Mouse (Mus musculus) hindbrain, embryonic 10.5 days (tissue): ENCODE results near the gene Pbxip1. TPM values are rescaled to one million over a fixed set of nuclear protein-coding genes. Genes with fewer than 3 reads are reported as not detected.
A peak's percentile ranks its signal among the peaks of the same experiment; 100 is the strongest.

Experiments
- DNase-seq: peaks from one replicate; pipeline ENCODE4 v3.0.0-alpha.2; 2017; ENCODE audit warnings: low spot score
- H3K27ac ChIP-seq: fragments of 300-500 bp; sonication (generic); 2 replicates; pipeline ENCODE4 v1.5.1; 2016; ENCODE audit warnings: mild to moderate bottlenecking, moderate library complexity
- H3K27me3 ChIP-seq: fragments of 300-500 bp; sonication (generic); 2 replicates; pipeline ENCODE4 v1.6.1; 2016; ENCODE audit warnings: mild to moderate bottlenecking; ENCODE audit not compliant: poor library complexity, insufficient read depth, severe bottlenecking
- H3K36me3 ChIP-seq: fragments of 300-500 bp; sonication (generic); 2 replicates; pipeline ENCODE4 v1.6.1; 2016; ENCODE audit warnings: mild to moderate bottlenecking, moderate library complexity
- H3K4me1 ChIP-seq: fragments of 300-500 bp; sonication (generic); replicated peaks from 2 replicates; pipeline ENCODE4 v1.6.1; 2016; ENCODE audit warnings: mild to moderate bottlenecking
- H3K4me3 ChIP-seq: fragments of 300-500 bp; sonication (generic); 2 replicates; pipeline ENCODE4 v1.5.1; 2016; ENCODE audit warnings: mild to moderate bottlenecking, moderate library complexity
- H3K9me3 ChIP-seq: fragments of 300-500 bp; sonication (generic); 2 replicates; pipeline ENCODE4 v1.6.1; 2016; ENCODE audit warnings: mild to moderate bottlenecking, moderate library complexity
- WGBS: fragments of 180-500 bp; shearing (Covaris S2); methylation state at CpG from one replicate; pipeline ENCODE4 v1.1.7; 2016; 5-methylcytosine and 5-hydroxymethylcytosine counted together
- polyA plus RNA-seq: library from polyadenylated mRNA; unstranded; fragments of >200 nt; fragmentation: Nextera tagmentation; extraction: Ambion mirVana; gene quantifications from 2 replicates; pipeline ENCODE4 v1.2.1, GENCODE M21; 2016

The Pbxip1 gene
- polyA plus RNA-seq: 21.1 and 21.6 TPM in 2 replicates

GRCm38 (mm10) chr3:89436176-89437113, at the start of gene Pbxip1:
Gene Pbxip1, plus strand, starts transcription at chr3:89436706.
- no peaks in the 10 kb centered on the region for H3K27me3 ChIP-seq
- peaks cover 38% of the 10 kb centered on the region for H3K4me1 ChIP-seq
- peak within 1 kb of the TSS; percentile 60 for H3K4me3 ChIP-seq
- DNase-seq: peak; percentile 88
- H3K27ac ChIP-seq: peak within 1 kb of the TSS; percentile 85
- peaks cover 48% of the 10 kb centered on the region for H3K36me3 ChIP-seq
- no peaks in the 10 kb centered on the region for H3K9me3 ChIP-seq
- whole genome bisulfite sequencing: 4% methylated on average over 16 of the region's 16 CpGs

GRCm38 (mm10) chr3:89387632-89388031, 48.9 kb upstream of the Pbxip1 start:
- Histone ChIP-seq H3K9me3 (no peaks in the 10 kb centered on the region), H3K27me3 (peaks cover 32% of the 10 kb centered on the region), H3K4me3 (no peak overlapping the region), H3K27ac (no peak overlapping the region), H3K4me1 (peaks cover 70% of the 10 kb centered on the region), H3K36me3 (no peaks in the 10 kb centered on the region)
- DNase-seq: no peak
- WGBS: 77% methylated on average over 11 of the region's 11 CpGs

DNA sequence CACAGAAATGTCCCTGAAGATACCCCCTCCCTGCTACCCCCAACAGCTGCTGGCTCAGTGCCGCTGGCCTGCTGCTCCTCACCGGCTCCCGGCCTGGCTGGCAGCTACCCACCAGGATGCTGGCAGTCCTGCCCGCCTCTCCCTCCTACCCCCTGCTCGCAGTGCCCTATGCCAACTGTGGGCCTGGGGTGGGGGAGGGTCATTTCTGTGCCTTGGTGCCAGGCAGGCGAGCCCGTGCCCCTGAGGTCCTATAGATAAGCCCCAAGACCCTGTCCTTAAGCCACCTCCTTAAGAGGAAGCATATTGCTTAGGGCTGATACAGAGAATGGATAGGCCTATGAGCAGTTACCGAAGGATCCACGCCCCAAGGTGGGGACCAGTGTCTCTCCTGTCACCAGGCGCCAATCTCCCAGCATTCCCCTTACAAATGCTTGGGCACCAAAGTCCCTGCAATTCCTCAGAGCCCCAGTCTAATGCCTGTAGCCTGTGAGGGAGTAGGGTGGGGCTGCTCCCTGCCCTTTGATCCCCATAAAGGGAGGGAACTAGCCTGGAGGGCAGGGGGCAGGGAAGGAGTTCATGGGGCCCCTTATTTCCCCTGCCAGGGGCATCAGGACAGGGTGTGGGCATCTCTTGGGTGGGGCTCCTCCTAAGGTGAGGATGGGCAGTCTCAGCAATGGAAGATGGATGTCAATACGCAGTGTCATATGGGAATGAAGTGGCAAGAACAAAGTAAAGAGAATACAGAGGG, 48.2 kb upstream of the Pbxip1 start:
- Histone ChIP-seq H3K27ac (0 out of 2 replicates have a peak overlapping the region, but pooled peaks have one; percentile 42), H3K4me1 (peaks cover 77% of the 10 kb centered on the region), H3K27me3 (peaks cover 38% of the 10 kb centered on the region), H3K9me3 (no peaks in the 10 kb centered on the region), H3K4me3 (no peak overlapping the region), H3K36me3 (no peaks in the 10 kb centered on the region)
- 77% methylated on average over 11 of the region's 11 CpGs for WGBS
- no peak for DNase-seq

DNA sequence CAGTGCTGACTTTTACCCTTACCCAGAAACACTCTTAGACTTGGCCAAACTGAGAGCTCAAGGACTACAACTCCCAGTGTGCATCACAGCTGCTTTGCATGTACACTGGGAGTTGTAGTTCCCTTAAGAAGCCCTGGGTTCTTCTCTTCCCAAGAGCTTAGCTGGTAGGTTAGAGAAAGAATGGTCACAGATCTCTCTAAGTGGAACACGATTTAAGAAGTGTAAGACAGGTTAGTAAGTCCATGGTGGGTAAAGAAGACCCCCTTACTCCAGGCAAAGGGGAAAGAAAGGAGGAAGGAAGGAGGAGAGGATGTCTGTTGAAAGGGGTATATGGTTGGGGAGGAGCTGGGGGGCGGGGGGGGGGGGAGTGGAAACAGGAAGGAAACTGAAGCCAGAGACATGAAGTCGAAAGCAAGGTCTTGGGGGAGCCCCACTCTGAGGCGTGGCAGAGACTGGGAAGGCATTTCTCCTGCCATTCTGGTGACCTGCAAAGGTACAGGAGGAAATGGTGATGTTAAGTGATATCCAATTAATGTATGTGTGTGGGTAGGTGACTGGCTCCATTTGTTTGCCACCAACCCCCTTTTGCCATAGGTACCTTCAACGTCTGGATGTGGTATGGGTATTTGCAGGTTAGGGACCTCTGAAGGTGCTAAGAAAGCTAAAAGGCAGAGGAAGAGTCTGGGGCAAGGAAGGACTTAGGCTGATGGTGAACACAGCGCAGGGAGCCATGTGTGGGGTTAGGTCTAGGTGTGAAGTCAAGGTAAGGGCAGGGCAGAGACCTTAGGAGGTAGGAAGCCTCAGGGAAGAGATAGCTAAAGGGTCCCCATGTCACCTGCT, 47.4 kb upstream of the Pbxip1 start:
- H3K27me3 ChIP-seq: peaks cover 38% of the 10 kb centered on the region
- no peaks in the 10 kb centered on the region for H3K9me3 ChIP-seq
- no peaks in the 10 kb centered on the region for H3K36me3 ChIP-seq
- peaks cover 83% of the 10 kb centered on the region for H3K4me1 ChIP-seq
- 65% methylated on average over 6 of the region's 6 CpGs for WGBS
- H3K27ac ChIP-seq: no peak overlapping the region
- no peak overlapping the region for H3K4me3 ChIP-seq
- DNase-seq: no peak

DNA sequence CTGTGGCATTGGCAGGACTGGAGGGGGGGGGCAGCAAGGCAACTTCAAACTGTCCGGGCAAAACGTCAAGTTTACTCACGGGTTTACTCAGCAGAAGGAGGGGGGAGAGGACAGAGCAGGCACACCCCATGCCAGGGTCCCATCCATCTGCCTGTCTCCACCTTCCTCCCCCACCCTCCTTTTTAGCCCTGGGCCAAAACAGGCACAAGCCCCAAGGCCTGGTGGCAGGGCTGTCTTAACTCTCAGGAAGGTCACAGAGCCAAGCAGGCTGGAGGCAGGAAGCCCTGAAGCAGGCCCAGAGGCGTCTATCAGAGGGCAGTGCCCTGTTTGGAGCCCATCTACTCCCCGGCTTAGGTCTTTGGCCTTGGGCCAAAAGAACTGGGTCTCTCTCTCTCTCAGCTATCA, 46.4 kb upstream of the Pbxip1 start:
- H3K4me1 ChIP-seq: peaks cover 83% of the 10 kb centered on the region
- H3K4me3 ChIP-seq: peak overlapping the region; percentile 77; the same call in 1 of the 2 replicates
- no peak for DNase-seq
- WGBS: 66% methylated on average over 5 of the region's 5 CpGs
- peaks cover 38% of the 10 kb centered on the region for H3K27me3 ChIP-seq
- no peaks in the 10 kb centered on the region for H3K9me3 ChIP-seq
- H3K36me3 ChIP-seq: no peaks in the 10 kb centered on the region
- 0 out of 2 replicates have a peak overlapping the region, but pooled peaks have one; percentile 90 for H3K27ac ChIP-seq

- 12% methylated on average over 19 of the region's 19 CpGs for WGBS
- Histone ChIP-seq H3K9me3 (no peaks in the 10 kb centered on the region), H3K27ac (peak overlapping the region; percentile 90), H3K4me1 (peaks cover 85% of the 10 kb centered on the region), H3K36me3 (no peaks in the 10 kb centered on the region), H3K4me3 (peak overlapping the region; percentile 77), H3K27me3 (peaks cover 40% of the 10 kb centered on the region)
- no peak for DNase-seq
Observed at GRCm38 (mm10) chr3:89390699-89391662, 45.5 kb upstream of the Pbxip1 start.

DNA sequence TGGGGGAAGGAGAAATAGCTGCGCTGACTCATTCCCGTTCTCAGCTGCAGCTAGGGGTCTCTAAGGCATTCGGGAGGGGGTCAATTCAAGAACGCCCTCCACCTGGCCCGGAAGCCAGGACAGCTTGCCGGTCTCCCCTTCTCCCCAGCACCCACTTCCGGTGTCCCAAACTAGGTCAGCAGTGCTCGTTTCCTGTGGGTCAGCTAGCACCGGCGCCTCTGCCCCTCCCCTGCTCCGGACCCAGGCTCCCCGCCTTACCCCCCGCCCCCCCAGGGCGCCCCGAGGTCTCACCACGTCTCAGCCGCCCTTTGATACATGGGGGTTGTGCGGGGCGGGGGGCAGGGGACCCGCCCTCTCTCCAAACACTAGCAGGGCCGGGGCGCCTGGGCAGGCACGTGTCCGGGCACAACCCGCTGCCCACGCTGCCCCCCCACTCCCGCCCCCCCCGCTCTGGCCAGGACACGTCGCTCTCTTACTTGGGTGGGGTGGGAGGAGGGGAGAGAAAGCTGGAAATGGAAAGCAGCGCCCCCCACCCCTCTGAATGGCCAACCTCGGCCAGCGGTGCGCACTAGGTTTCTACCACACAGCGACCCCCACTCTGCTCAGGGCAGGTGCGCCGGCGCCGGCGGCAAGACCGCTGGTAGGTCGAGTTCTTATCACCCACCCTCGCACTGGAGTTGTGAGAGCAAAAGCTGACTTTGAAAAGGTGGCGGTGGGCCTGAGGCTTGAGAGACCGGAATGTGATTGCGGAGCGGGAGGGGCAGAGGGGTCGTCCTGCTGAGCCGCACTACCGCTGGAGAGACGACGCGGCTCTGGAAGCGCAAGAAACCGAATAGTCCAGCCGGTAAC, 44.6 kb upstream of the Pbxip1 start:
- WGBS: under 1% methylated on average over 56 of the region's 56 CpGs
- H3K27ac ChIP-seq: peak overlapping the region; percentile 90
- peaks cover 42% of the 10 kb centered on the region for H3K27me3 ChIP-seq
- peak overlapping the region; percentile 77 for H3K4me3 ChIP-seq
- no peaks in the 10 kb centered on the region for H3K9me3 ChIP-seq
- H3K36me3 ChIP-seq: no peaks in the 10 kb centered on the region
- H3K4me1 ChIP-seq: peaks cover 87% of the 10 kb centered on the region
- DNase-seq: peak; percentile 59

GRCm38 (mm10) chr3:89392871-89393311, 43.6 kb upstream of the Pbxip1 start:
- Histone ChIP-seq H3K27me3 (peaks cover 42% of the 10 kb centered on the region), H3K4me3 (peak overlapping the region; percentile 77), H3K4me1 (peaks cover 80% of the 10 kb centered on the region), H3K27ac (peak overlapping the region; percentile 90), H3K9me3 (no peaks in the 10 kb centered on the region), H3K36me3 (no peaks in the 10 kb centered on the region)
- WGBS: under 1% methylated on average over 23 of the region's 24 CpGs
- DNase-seq: peak; percentile 29

DNA sequence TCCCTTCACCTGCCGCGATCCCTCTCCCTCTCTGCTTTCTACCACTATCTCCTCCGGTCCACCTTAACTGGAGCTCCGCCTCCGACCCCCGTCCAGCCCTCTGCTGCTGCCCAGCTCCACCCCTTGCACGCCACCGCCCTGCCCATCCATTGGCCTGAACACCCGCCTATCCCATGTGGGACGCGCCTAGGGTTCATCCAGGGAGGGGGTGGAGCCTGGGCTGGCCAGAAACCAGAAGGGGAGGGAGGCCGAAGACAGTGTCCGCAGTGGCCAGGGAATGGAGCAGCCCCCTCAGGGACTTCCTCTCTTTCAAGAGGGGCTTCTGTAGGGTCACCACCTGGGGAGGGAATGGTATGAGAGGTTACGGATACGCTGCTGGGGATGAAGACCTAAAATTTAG, 42.9 kb upstream of the Pbxip1 start:
- Histone ChIP-seq H3K4me3 (peak overlapping the region; percentile 77), H3K36me3 (no peaks in the 10 kb centered on the region), H3K27me3 (peaks cover 42% of the 10 kb centered on the region), H3K4me1 (peaks cover 73% of the 10 kb centered on the region), H3K27ac (peak overlapping the region; percentile 90), H3K9me3 (no peaks in the 10 kb centered on the region)
- DNase-seq: peak; percentile 98
- WGBS: under 1% methylated on average over 15 of the region's 15 CpGs

DNA sequence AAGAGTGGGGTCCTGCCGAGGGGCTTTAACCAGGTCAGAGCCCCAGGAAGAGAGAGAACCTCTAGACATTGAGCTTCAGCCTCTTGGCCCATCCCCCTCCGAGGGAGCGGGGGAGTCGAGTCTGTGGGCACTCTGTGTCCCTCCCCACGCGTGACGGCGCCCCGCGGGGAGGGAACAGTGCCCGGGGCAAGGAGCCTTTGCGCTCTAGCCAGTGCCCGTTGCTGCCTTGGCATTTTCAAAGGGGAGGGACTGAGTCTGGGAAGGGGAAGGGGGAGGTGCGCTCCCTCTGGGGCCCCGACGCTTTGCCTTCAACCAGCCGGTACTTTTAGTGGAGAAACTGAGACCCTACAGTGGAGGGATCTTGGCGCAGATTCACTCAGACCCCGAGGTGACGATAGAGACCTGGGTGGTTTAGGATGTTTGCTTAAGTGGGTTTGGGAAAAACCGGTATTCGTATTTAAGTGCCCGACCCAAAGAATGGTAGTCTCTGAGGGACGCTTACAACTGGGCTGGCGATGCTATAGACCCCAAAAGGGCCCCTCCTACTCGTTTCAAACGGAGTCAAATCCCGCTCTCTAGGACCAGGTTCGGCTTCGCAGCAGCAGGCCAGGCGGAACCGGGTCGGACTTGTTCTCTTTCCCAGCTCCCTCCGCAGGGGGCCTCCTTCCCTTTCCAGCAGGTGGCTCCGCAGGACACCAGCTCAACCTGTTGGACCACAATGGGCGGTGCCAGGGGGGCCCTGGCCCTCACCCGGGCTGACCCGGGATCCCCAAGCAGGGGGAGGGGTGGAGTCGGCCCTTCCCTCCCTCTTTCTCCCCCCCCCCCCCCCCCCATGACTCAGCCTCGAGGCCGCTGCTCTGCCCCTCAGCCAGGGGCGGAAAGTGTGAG, 42.3 kb upstream of the Pbxip1 start, which contains the start of gene Zbtb7b:
TSS of gene Zbtb7b (minus strand) at position 771 of the 888 bp plus-strand sequence.
- H3K36me3 ChIP-seq: 0 out of 2 replicates have a peak, but pooled peaks cover under 1% of the 10 kb centered on the region
- WGBS: under 1% methylated on average over 42 of the region's 42 CpGs
- peak within 1 kb of the TSS; percentile 90 for H3K27ac ChIP-seq
- peak; percentile 70 for DNase-seq
- H3K27me3 ChIP-seq: peaks cover 42% of the 10 kb centered on the region
- H3K4me1 ChIP-seq: peaks cover 71% of the 10 kb centered on the region
- no peaks in the 10 kb centered on the region for H3K9me3 ChIP-seq
- H3K4me3 ChIP-seq: peak within 1 kb of the TSS; percentile 77
